Mouse (Mus musculus): ENCODE results near the gene Otulin. TPM values are rescaled to one million over a fixed set of nuclear protein-coding genes. Genes with fewer than 3 reads are reported as not detected.

Otulin gene
- polyA plus RNA-seq, 1 experiment from 2014 or later, result 31.7 TPM

Small RNAs within 50 kb of the gene (microRNA-seq; reads per million reads assigned to microRNA genes)
- gene Mir7117, result not detected

Other genes with a start within 250 kb of the Otulin start
- 15.3 and 18.5 TPM in 2 replicates for gene Ank, start 164.0 kb downstream of the Otulin start, polyA plus RNA-seq (2015; fragmentation: Nextera tagmentation; extraction: Ambion mirVana)
- 17.1 and 18.1 TPM in 2 replicates for gene Otulinl, start 50.9 kb upstream of the Otulin start, polyA plus RNA-seq (2015; fragmentation: Nextera tagmentation; extraction: Ambion mirVana)